Mouse (Mus musculus) cerebellum, adult 2 months (tissue): ENCODE data around the gene Zfp36l1. TPM values are rescaled to one million over a fixed set of nuclear protein-coding genes. Genes with fewer than 3 reads are reported as not detected.

Source experiments
- DNase-seq, 2 experiments: peaks; one replicate each; pipeline ENCODE4 v3.0.0; 2021
- H3K27ac ChIP-seq: fragments of 200-500 bp; 2 replicates; pipeline ENCODE4 v1.5.1; 2012; ENCODE audit warnings: low read length, control low read depth, inconsistent platforms; ENCODE audit not compliant: insufficient read depth
- H3K27me3 ChIP-seq: fragments of 200-500 bp; 2 replicates; pipeline ENCODE4 v1.6.1; 2012; ENCODE audit warnings: inconsistent platforms, mild to moderate bottlenecking, low read length, moderate library complexity; ENCODE audit not compliant: control insufficient read depth, insufficient read depth
- H3K4me1 ChIP-seq: fragments of 200-500 bp; 2 replicates; pipeline ENCODE4 v1.6.1; 2011; ENCODE audit warnings: low read length; ENCODE audit not compliant: control insufficient read depth, insufficient read depth
- H3K4me3 ChIP-seq: fragments of 200-500 bp; replicated peaks from 2 replicates; pipeline ENCODE3; 2011; ENCODE audit warnings: mild to moderate bottlenecking, low read depth, low read length, control low read depth; ENCODE audit not compliant: insufficient read depth
- CTCF ChIP-seq: fragments of 200-500 bp; IDR thresholded peaks from 2 replicates; pipeline ENCODE4 v1.5.1; 2011; ENCODE audit warnings: low read depth, mild to moderate bottlenecking, control low read depth, low read length, moderate library complexity, borderline replicate concordance; ENCODE audit not compliant: insufficient read depth
- POLR2A ChIP-seq: fragments of 200-500 bp; IDR thresholded peaks from 2 replicates; pipeline ENCODE4 v1.6.1; 2011; ENCODE audit warnings: low read length, control low read depth, borderline replicate concordance; ENCODE audit not compliant: insufficient read depth
- WGBS: fragments of 180-500 bp; shearing (Covaris S2); methylation state at CpG from one replicate; pipeline ENCODE4 v1.1.7; 2018; 5-methylcytosine and 5-hydroxymethylcytosine counted together
- polyA plus RNA-seq: library from polyadenylated mRNA; depleted of rRNA; stranded (reverse); fragments of >200 nt; gene quantifications from 2 replicates; pipeline ENCODE4 v1.2.3, GENCODE M21; 2012

Zfp36l1 gene
- polyA plus RNA-seq, 1 experiment, result 20.4 TPM

- Histone ChIP-seq H3K4me3 (no peak overlapping the region), H3K4me1 (no peaks in the 10 kb centered on the region), H3K27ac (no peak overlapping the region), H3K27me3 (no peaks in the 10 kb centered on the region)
- DNase-seq, result no peak
- 33% methylated on average over 3 of the region's 3 CpGs for WGBS
- no peak for TF ChIP-seq POLR2A
- TF ChIP-seq CTCF, result no peak
These were observed 28.9 kb downstream of the Zfp36l1 start for GRCm38 (mm10) chr12:80083937-80084336.

GRCm38 (mm10) chr12:80083133-80083821 lies 29.5 kb downstream of the Zfp36l1 start:
- no peak overlapping the region for H3K27ac ChIP-seq
- DNase-seq, result no peak
- TF ChIP-seq CTCF, result no peak
- no peak for TF ChIP-seq POLR2A

GRCm38 (mm10) chr12:80082730-80083129 lies 30.1 kb downstream of the Zfp36l1 start:
- 90% methylated on average over 4 of the region's 4 CpGs for WGBS
- H3K27ac ChIP-seq, result no peak overlapping the region
- TF ChIP-seq CTCF, result no peak
- TF ChIP-seq POLR2A, result no peak
- H3K27me3 ChIP-seq, result no peaks in the 10 kb centered on the region
- H3K4me3 ChIP-seq, result no peak overlapping the region
- no peak for DNase-seq
- no peaks in the 10 kb centered on the region for H3K4me1 ChIP-seq

More at GRCm38 (mm10) chr12:80083133-80083821, 29.5 kb downstream of the Zfp36l1 start:
- 83% methylated on average over 7 of the region's 7 CpGs for WGBS
- Histone ChIP-seq H3K27me3 (no peaks in the 10 kb centered on the region), H3K4me3 (no peak overlapping the region), H3K4me1 (no peaks in the 10 kb centered on the region)

- TF ChIP-seq CTCF, result no peak
- no peak for TF ChIP-seq POLR2A
- Histone ChIP-seq H3K27me3 (no peaks in the 10 kb centered on the region), H3K4me1 (no peaks in the 10 kb centered on the region), H3K4me3 (no peak overlapping the region), H3K27ac (no peak overlapping the region)
- 85% methylated on average over 2 of the region's 2 CpGs for WGBS
- DNase-seq, result no peak
These were observed 31.4 kb downstream of the Zfp36l1 start for GRCm38 (mm10) chr12:80081440-80081839.

- no peaks in the 10 kb centered on the region for H3K4me1 ChIP-seq
- no peak overlapping the region for H3K27ac ChIP-seq
- WGBS, result 72% methylated on average over 4 of the region's 4 CpGs
- no peaks in the 10 kb centered on the region for H3K27me3 ChIP-seq
- TF ChIP-seq CTCF, result no peak
- TF ChIP-seq POLR2A, result no peak
- no peak for DNase-seq
- no peak overlapping the region for H3K4me3 ChIP-seq
These were observed 32.9 kb downstream of the Zfp36l1 start for GRCm38 (mm10) chr12:80079937-80080336.

GRCm38 (mm10) chr12:80074331-80074730 lies 38.5 kb downstream of the Zfp36l1 start:
- 76% methylated on average over 2 of the region's 2 CpGs for WGBS
- Histone ChIP-seq H3K27me3 (no peaks in the 10 kb centered on the region), H3K27ac (no peak overlapping the region), H3K4me3 (no peak overlapping the region), H3K4me1 (no peaks in the 10 kb centered on the region)
- TF ChIP-seq CTCF (no peak), POLR2A (no peak)
- DNase-seq, result no peak

GRCm38 (mm10) chr12:80070534-80071287 lies 42.1 kb downstream of the Zfp36l1 start:
- Histone ChIP-seq H3K27me3 (no peaks in the 10 kb centered on the region), H3K4me1 (no peaks in the 10 kb centered on the region), H3K27ac (no peak overlapping the region), H3K4me3 (no peak overlapping the region)
- no peak for DNase-seq
- WGBS, result 36% methylated on average over 8 of the region's 8 CpGs
- no peak for TF ChIP-seq CTCF
- TF ChIP-seq POLR2A, result no peak

GRCm38 (mm10) chr12:80069040-80069439 lies 43.8 kb downstream of the Zfp36l1 start:
- TF ChIP-seq POLR2A, result no peak
- no peak for TF ChIP-seq CTCF
- WGBS, result 89% methylated on average over 3 of the region's 3 CpGs
- Histone ChIP-seq H3K27ac (no peak overlapping the region), H3K4me1 (no peaks in the 10 kb centered on the region), H3K4me3 (no peak overlapping the region), H3K27me3 (no peaks in the 10 kb centered on the region)
- DNase-seq, result no peak
